Mouse (Mus musculus) colon, adult 2 months (tissue): ENCODE results near the gene Ttc6. TPM values are rescaled to one million over a fixed set of nuclear protein-coding genes. Genes with fewer than 3 reads are reported as not detected.

Experiments
- polyA plus RNA-seq: library from polyadenylated mRNA; depleted of rRNA; stranded (reverse); fragments of >200 nt; gene quantifications from 2 replicates; pipeline ENCODE4 v1.2.3, GENCODE M21; 2012; rRNA removed

The Ttc6 gene
- polyA plus RNA-seq: 3.9 and 4.6 TPM in 2 replicates

DNA sequence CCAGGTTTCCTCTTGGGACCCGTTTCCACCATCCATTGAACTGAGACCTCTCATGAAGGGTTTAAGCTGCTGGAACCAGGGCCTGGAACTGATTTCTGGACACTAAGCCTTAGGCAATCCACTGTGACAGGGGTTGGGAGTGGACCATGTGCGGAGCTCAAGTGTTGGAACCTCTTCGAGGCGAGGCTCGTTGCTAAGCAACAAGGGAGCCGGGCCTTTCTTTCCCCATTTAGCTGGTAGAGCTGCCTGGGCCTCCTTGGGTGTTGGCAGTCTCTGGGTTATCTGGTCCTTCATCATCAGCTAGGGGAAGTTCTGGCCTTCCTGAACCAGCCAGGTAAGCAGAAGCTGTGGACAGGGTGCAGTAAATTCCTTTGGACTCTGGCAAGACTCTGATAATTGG lies at the start of gene Ttc6:
Ttc6 (plus strand) TSS at position 205 of the 400 bp plus-strand sequence.

DNA sequence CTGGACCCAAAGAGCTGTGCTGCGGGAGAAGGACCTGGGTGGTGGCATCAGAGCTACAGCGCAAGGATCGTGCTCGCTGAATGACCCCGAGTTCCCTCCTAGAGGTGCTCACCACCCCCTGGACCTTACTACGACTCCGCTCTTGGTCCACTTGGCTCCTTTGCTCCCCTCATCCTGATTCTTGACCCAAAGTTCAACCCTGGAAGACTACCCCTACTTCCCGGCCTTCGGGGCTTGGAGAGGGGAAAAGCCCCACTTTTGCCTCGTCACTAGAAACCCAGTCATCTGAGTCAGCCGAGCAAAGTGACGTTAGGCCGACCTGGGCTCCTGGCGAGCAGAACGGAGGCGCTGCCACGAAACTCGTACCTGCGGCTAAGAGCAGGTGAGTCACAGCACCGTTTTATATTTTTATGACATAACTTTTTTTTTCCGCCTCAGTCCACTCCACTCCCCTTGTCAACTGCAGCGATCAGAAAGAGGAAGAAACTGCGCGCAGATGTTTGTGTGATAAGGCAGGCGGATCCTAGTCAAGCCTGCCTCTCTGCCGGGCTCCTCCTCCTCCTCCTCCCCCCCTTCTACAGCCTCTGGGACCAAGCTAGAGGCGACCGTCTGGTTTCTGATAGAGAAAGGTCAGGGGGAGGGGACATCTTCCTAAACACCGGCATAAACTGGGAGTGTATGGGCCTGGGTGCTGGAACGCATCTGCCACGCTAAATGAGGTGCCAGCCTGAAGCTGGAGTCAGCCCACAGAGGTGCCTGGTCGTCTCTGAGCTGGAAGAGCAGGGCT lies 17.3 kb upstream of the Ttc6 start, which contains the start of gene Foxa1:
Foxa1 (minus strand) TSS at position 502 of the 787 bp plus-strand sequence.

Other genes with a start within 250 kb of the Ttc6 start
- 63.5 and 67.0 TPM in 2 replicates for gene Foxa1, start 17.2 kb upstream of the Ttc6 start, polyA plus RNA-seq